ENCODE assay signal across 8 mouse cellular contexts in genomic region chr7:16401991-16402431, GRCm38 (mm10). TPM values are rescaled to one million over a fixed set of nuclear protein-coding genes. Genes with fewer than 3 reads are reported as not detected.
A peak's percentile ranks its signal among the peaks of the same experiment; 100 is the strongest.
DNase-seq lines count a peak whose midpoint lies in the region; ATAC-seq and TF ChIP-seq lines count a peak whose summit lies in the region.

No protein-coding gene starts in this region.

- WGBS in forebrain, embryonic 12.5 days = under 1% methylated on average over 17 of the region's 17 CpGs
- under 1% methylated on average over 17 of the region's 17 CpGs for WGBS in hindbrain, embryonic 15.5 days
- WGBS in limb, embryonic 13.5 days = 0% methylated on average over 17 of the region's 17 CpGs
- under 1% methylated on average over 17 of the region's 17 CpGs for WGBS in midbrain, embryonic 13.5 days
- 0% methylated on average over 17 of the region's 17 CpGs for WGBS in stomach, postnatal 0 days

- ATAC-seq in forebrain, embryonic 12.5 days (ENCODE audit: low FRiP score) = no peak
- no peak for ATAC-seq in hindbrain, embryonic 15.5 days (ENCODE audit: low FRiP score, low read depth)
- ATAC-seq in limb, embryonic 13.5 days (ENCODE audit: low FRiP score, low read depth) = no peak
- ATAC-seq in midbrain, embryonic 13.5 days = no peak
- no peak for ATAC-seq in stomach, postnatal 0 days (ENCODE audit: low FRiP score, low TSS enrichment)

- H3K9ac ChIP-seq in forebrain, embryonic 12.5 days = peak overlapping the region; percentile 100
- H3K9ac ChIP-seq in hindbrain, embryonic 15.5 days = peak overlapping the region; percentile 100
- peak overlapping the region; percentile 100 for H3K9ac ChIP-seq in limb, embryonic 13.5 days
- H3K9ac ChIP-seq in midbrain, embryonic 13.5 days (replicated peaks) = peak overlapping the region; percentile 100
- peak overlapping the region; percentile 100 for H3K9ac ChIP-seq in stomach, postnatal 0 days (ENCODE audit: low read length)

- H3K27me3 ChIP-seq in forebrain, embryonic 12.5 days = no peaks in the 10 kb centered on the region
- no peaks in the 10 kb centered on the region for H3K27me3 ChIP-seq in hindbrain, embryonic 15.5 days
- H3K27me3 ChIP-seq in limb, embryonic 13.5 days = no peaks in the 10 kb centered on the region
- no peaks in the 10 kb centered on the region for H3K27me3 ChIP-seq in midbrain, embryonic 13.5 days
- H3K27me3 ChIP-seq in stomach, postnatal 0 days (ENCODE audit: control insufficient read depth, insufficient read depth, low read length) = no peaks in the 10 kb centered on the region

- H3K27ac ChIP-seq in forebrain, embryonic 12.5 days = peak overlapping the region; percentile 100
- H3K27ac ChIP-seq in hindbrain, embryonic 15.5 days (replicated peaks) = peak overlapping the region; percentile 100
- peak overlapping the region; percentile 100 for H3K27ac ChIP-seq in limb, embryonic 13.5 days
- H3K27ac ChIP-seq in midbrain, embryonic 13.5 days = peak overlapping the region; percentile 100
- peak overlapping the region; percentile 100 for H3K27ac ChIP-seq in stomach, postnatal 0 days (replicated peaks)

- no peak for TF ChIP-seq EP300 in stomach, postnatal 0 days (optimal IDR thresholded peaks at IDR 0.05)

- H3K36me3 ChIP-seq in forebrain, embryonic 12.5 days (replicated peaks) = peaks cover 10% of the 10 kb centered on the region
- no peaks in the 10 kb centered on the region for H3K36me3 ChIP-seq in hindbrain, embryonic 15.5 days
- H3K36me3 ChIP-seq in limb, embryonic 13.5 days = no peaks in the 10 kb centered on the region
- no peaks in the 10 kb centered on the region for H3K36me3 ChIP-seq in midbrain, embryonic 13.5 days
- H3K36me3 ChIP-seq in stomach, postnatal 0 days (ENCODE audit: control insufficient read depth, insufficient read depth, low read length) = no peaks in the 10 kb centered on the region

- H3K4me2 ChIP-seq in forebrain, embryonic 12.5 days = peak overlapping the region; percentile 80
- H3K4me2 ChIP-seq in hindbrain, embryonic 15.5 days = peak overlapping the region; percentile 77
- H3K4me2 ChIP-seq in limb, embryonic 13.5 days (replicated peaks) = peak overlapping the region; percentile 93
- H3K4me2 ChIP-seq in midbrain, embryonic 13.5 days (replicated peaks) = peak overlapping the region; percentile 90
- peak overlapping the region; percentile 64 for H3K4me2 ChIP-seq in stomach, postnatal 0 days (replicated peaks; ENCODE audit: low read depth)

- H3K4me3 ChIP-seq in forebrain, embryonic 12.5 days (replicated peaks) = peak overlapping the region; percentile 89
- peak overlapping the region; percentile 93 for H3K4me3 ChIP-seq in hindbrain, embryonic 15.5 days
- H3K4me3 ChIP-seq in limb, embryonic 13.5 days = peak overlapping the region; percentile 91
- H3K4me3 ChIP-seq in midbrain, embryonic 13.5 days (replicated peaks) = peak overlapping the region; percentile 82
- peak overlapping the region; percentile 98 for H3K4me3 ChIP-seq in stomach, postnatal 0 days (ENCODE audit: low read depth, low read length)

- peaks cover 42% of the 10 kb centered on the region for H3K4me1 ChIP-seq in forebrain, embryonic 12.5 days
- peaks cover 39% of the 10 kb centered on the region for H3K4me1 ChIP-seq in hindbrain, embryonic 15.5 days (replicated peaks)
- peaks cover 40% of the 10 kb centered on the region for H3K4me1 ChIP-seq in limb, embryonic 13.5 days
- peaks cover 43% of the 10 kb centered on the region for H3K4me1 ChIP-seq in midbrain, embryonic 13.5 days (replicated peaks)
- peaks cover 6% of the 10 kb centered on the region for H3K4me1 ChIP-seq in stomach, postnatal 0 days (replicated peaks; ENCODE audit: control insufficient read depth, insufficient read depth)

- DNase-seq in layer of hippocampus, adult 11-12 months (ENCODE audit: low spot score) = peak; percentile 36
- DNase-seq in layer of hippocampus, adult 9-10 months (ENCODE audit: low spot score) = no peak
- DNase-seq in c-Kit-negative CD71-positive TER-119-positive erythroid progenitor cells, embryonic 14.5 days (ENCODE audit: low read depth, low spot score) = peak; percentile 90
- peak; percentile 64 for DNase-seq in stomach, postnatal 0 days (ENCODE audit: low spot score)

- H3K9me3 ChIP-seq in forebrain, embryonic 12.5 days = no peaks in the 10 kb centered on the region
- H3K9me3 ChIP-seq in hindbrain, embryonic 15.5 days = no peaks in the 10 kb centered on the region
- H3K9me3 ChIP-seq in limb, embryonic 13.5 days = no peaks in the 10 kb centered on the region
- no peaks in the 10 kb centered on the region for H3K9me3 ChIP-seq in midbrain, embryonic 13.5 days
- no peaks in the 10 kb centered on the region for H3K9me3 ChIP-seq in stomach, postnatal 0 days (ENCODE audit: control insufficient read depth, low read length)

- TF ChIP-seq CTCF in stomach, postnatal 0 days (IDR thresholded peaks at IDR 0.05; ENCODE audit: low read depth) = no peak

RNA-seq across cellular contexts. Expression of gene Zc3h4, which starts 1.3 kb away (rescaled TPM):
- polyA plus RNA-seq in forebrain, embryonic 12.5 days (2016; fragmentation: Nextera tagmentation; extraction: Ambion mirVana) = 25.5 and 27.0 TPM in 2 replicates
- polyA plus RNA-seq in hindbrain, embryonic 15.5 days (2015; fragmentation: Nextera tagmentation; extraction: Ambion mirVana) = 17.5 and 17.6 TPM in 2 replicates
- 18.2 and 18.5 TPM in 2 replicates for polyA plus RNA-seq in limb, embryonic 13.5 days (2015; fragmentation: Nextera tagmentation; extraction: Ambion mirVana)
- polyA plus RNA-seq in midbrain, embryonic 13.5 days (2015; fragmentation: Nextera tagmentation; extraction: Ambion mirVana) = 18.2 and 22.1 TPM in 2 replicates
- polyA plus RNA-seq in stomach, postnatal 0 days (2015; fragmentation: Nextera tagmentation; extraction: Ambion mirVana) = 5.9 and 6.2 TPM in 2 replicates

RNA-seq across cellular contexts. Expression of gene Sae1, which starts 14.4 kb away (rescaled TPM):
- polyA plus RNA-seq in forebrain, embryonic 12.5 days (2016; fragmentation: Nextera tagmentation; extraction: Ambion mirVana) = 403 and 415 TPM in 2 replicates
- 251 and 261 TPM in 2 replicates for polyA plus RNA-seq in hindbrain, embryonic 15.5 days (2015; fragmentation: Nextera tagmentation; extraction: Ambion mirVana)
- polyA plus RNA-seq in limb, embryonic 13.5 days (2015; fragmentation: Nextera tagmentation; extraction: Ambion mirVana) = 359 and 362 TPM in 2 replicates
- polyA plus RNA-seq in midbrain, embryonic 13.5 days (2015; fragmentation: Nextera tagmentation; extraction: Ambion mirVana) = 267 and 272 TPM in 2 replicates
- 119 and 123 TPM in 2 replicates for polyA plus RNA-seq in stomach, postnatal 0 days (2015; fragmentation: Nextera tagmentation; extraction: Ambion mirVana)

RNA-seq across cellular contexts. Expression of gene Tmem160, which starts 50.6 kb away (rescaled TPM):
- 42.4 and 53.1 TPM in 2 replicates for polyA plus RNA-seq in forebrain, embryonic 12.5 days (2016; fragmentation: Nextera tagmentation; extraction: Ambion mirVana)
- 67.8 and 75.6 TPM in 2 replicates for polyA plus RNA-seq in hindbrain, embryonic 15.5 days (2015; fragmentation: Nextera tagmentation; extraction: Ambion mirVana)
- 44.2 and 44.9 TPM in 2 replicates for polyA plus RNA-seq in limb, embryonic 13.5 days (2015; fragmentation: Nextera tagmentation; extraction: Ambion mirVana)
- polyA plus RNA-seq in midbrain, embryonic 13.5 days (2015; fragmentation: Nextera tagmentation; extraction: Ambion mirVana) = 48.1 and 59.4 TPM in 2 replicates
- polyA plus RNA-seq in stomach, postnatal 0 days (2015; fragmentation: Nextera tagmentation; extraction: Ambion mirVana) = 71.5 and 75.0 TPM in 2 replicates
